Mouse (Mus musculus) CH12.LX (cell line): ENCODE measurements at regions not wholly inside any gene's neighbourhood (a gene's known extent, or its start where the extent isn't known, plus 50 kb on each side); places are given as distances from the start of the nearest gene placed in this dataset.

ENCODE experiments used
- DNase-seq: peaks from one replicate; pipeline ENCODE4 v3.0.0-alpha.2; 2013; ENCODE audit errors: extremely low read depth
- H3K27ac ChIP-seq: 2 replicates; pipeline ENCODE4 v1.5.1; 2012; ENCODE audit warnings: low read depth, mild to moderate bottlenecking, control low read depth, moderate library complexity; ENCODE audit not compliant: insufficient read depth
- H3K27me3 ChIP-seq: replicated peaks from 2 replicates; pipeline ENCODE3; 2012; ENCODE audit warnings: inconsistent platforms
- H3K36me3 ChIP-seq, 2 experiments: replicated peaks in 1 of 2; 2 replicates each; pipeline versions ENCODE3 to v1.6.1; 2012; ENCODE audit warnings: inconsistent platforms in 1 of 2, low read length in 1 of 2, mild to moderate bottlenecking in 1 of 2, mixed read lengths in 1 of 2, moderate library complexity in 1 of 2; ENCODE audit not compliant: control insufficient read depth in 1 of 2, insufficient read depth in 1 of 2
- H3K4me1 ChIP-seq, 2 experiments: 2 replicates each; pipeline ENCODE4 v1.6.1; 2012; ENCODE audit warnings: inconsistent platforms in 1 of 2, moderate library complexity in 1 of 2; ENCODE audit not compliant: insufficient read depth in 2 of 2, control insufficient read depth in 1 of 2
- H3K4me2 ChIP-seq: 2 replicates; pipeline ENCODE4 v1.6.1; 2012; ENCODE audit warnings: low read depth, mild to moderate bottlenecking, control low read depth; ENCODE audit not compliant: poor library complexity, insufficient read depth, severe bottlenecking
- H3K4me3 ChIP-seq, 3 experiments: fragments of 150-350 bp in 1 of 3; sonication (generic) in 1 of 3; replicated peaks in 1 of 3; 2 replicates each; pipeline versions ENCODE3 to v1.5.1; 2011 to 2012; ENCODE audit warnings: low read depth in 2 of 3, low read length in 2 of 3, mild to moderate bottlenecking in 2 of 3, moderate library complexity in 2 of 3, control low read depth in 1 of 3, improper control_type of control experiment in 1 of 3, inconsistent platforms in 1 of 3, mixed read lengths in 1 of 3; ENCODE audit not compliant: poor library complexity in 1 of 3
- H3K79me2 ChIP-seq: replicated peaks from 2 replicates; pipeline ENCODE4 v1.6.1; 2012; ENCODE audit warnings: mild to moderate bottlenecking, moderate library complexity; ENCODE audit not compliant: control insufficient read depth, poor library complexity, insufficient read depth, severe bottlenecking; ENCODE audit errors: extremely low read depth
- H3K9ac ChIP-seq: 2 replicates; pipeline ENCODE4 v1.6.1; 2012; ENCODE audit warnings: low read depth, mild to moderate bottlenecking, control low read depth, moderate library complexity; ENCODE audit not compliant: insufficient read depth
- H3K9me3 ChIP-seq: replicated peaks from 2 replicates; pipeline ENCODE3; 2012; ENCODE audit warnings: low read length, inconsistent platforms, mixed read lengths
- CTCF ChIP-seq, 2 experiments: IDR thresholded peaks in 1 of 2; conservative IDR thresholded peaks in 1 of 2; 2 replicates each; pipeline ENCODE4 v1.5.1; 2011 to 2012; ENCODE audit warnings: low read depth in 2 of 2, low read length in 2 of 2, improper control_type of control experiment in 1 of 2, inconsistent platforms in 1 of 2, mild to moderate bottlenecking in 1 of 2, moderate library complexity in 1 of 2
- E2F4 ChIP-seq: IDR thresholded peaks from 2 replicates; pipeline ENCODE4 v1.6.1; 2011; ENCODE audit warnings: low read depth, low read length, improper control_type of control experiment; ENCODE audit not compliant: insufficient replicate concordance
- EP300 ChIP-seq: IDR thresholded peaks from 2 replicates; pipeline ENCODE4 v1.6.1; 2011; ENCODE audit warnings: low read length, improper control_type of control experiment
- GABPA ChIP-seq: IDR thresholded peaks from 2 replicates; pipeline ENCODE4 v1.6.1; 2012; ENCODE audit warnings: low read depth, low read length, improper control_type of control experiment, inconsistent platforms; ENCODE audit not compliant: insufficient replicate concordance
- HCFC1 ChIP-seq: IDR thresholded peaks from 2 replicates; pipeline ENCODE4 v1.6.1; 2012; ENCODE audit warnings: low read depth, mild to moderate bottlenecking, inconsistent platforms, low read length, improper control_type of control experiment
- IRF4 ChIP-seq: IDR thresholded peaks from 2 replicates; pipeline ENCODE4 v1.6.1; 2014; ENCODE audit warnings: low read depth, mild to moderate bottlenecking, inconsistent platforms, low read length, improper control_type of control experiment
- JUN ChIP-seq: IDR thresholded peaks from 2 replicates; pipeline ENCODE4 v1.6.1; 2011; ENCODE audit warnings: low read depth, mild to moderate bottlenecking, low read length, improper control_type of control experiment, moderate library complexity; ENCODE audit not compliant: insufficient read depth
- JUND ChIP-seq: conservative IDR thresholded peaks from 2 replicates; pipeline ENCODE4 v1.6.1; 2011; ENCODE audit warnings: low read depth, low read length, improper control_type of control experiment
- MAFK ChIP-seq: IDR thresholded peaks from 2 replicates; pipeline ENCODE4 v1.6.1; 2011; ENCODE audit warnings: low read length, improper control_type of control experiment; ENCODE audit not compliant: insufficient replicate concordance
- MEF2A ChIP-seq: IDR thresholded peaks from 2 replicates; pipeline ENCODE4 v1.6.1; 2014; ENCODE audit warnings: low read depth, mild to moderate bottlenecking, inconsistent platforms, low read length, improper control_type of control experiment, borderline replicate concordance
- MYC ChIP-seq: IDR thresholded peaks from 2 replicates; pipeline ENCODE4 v1.6.1; 2011; ENCODE audit warnings: low read depth, mild to moderate bottlenecking, improper control_type of control experiment, low read length
- NELFE ChIP-seq: IDR thresholded peaks from 2 replicates; pipeline ENCODE4 v1.6.1; 2011; ENCODE audit warnings: low read depth, low read length, improper control_type of control experiment
- NRF1 ChIP-seq: IDR thresholded peaks from 2 replicates; pipeline ENCODE4 v1.6.1; 2014; ENCODE audit warnings: low read depth, mild to moderate bottlenecking, inconsistent platforms, low read length, improper control_type of control experiment, moderate library complexity
- POLR2A ChIP-seq: IDR thresholded peaks from 2 replicates; pipeline ENCODE4 v1.6.1; 2011; ENCODE audit warnings: low read depth, mild to moderate bottlenecking, improper control_type of control experiment, low read length
- POLR2AphosphoS2 ChIP-seq: IDR thresholded peaks from 2 replicates; pipeline ENCODE4 v1.6.1; 2011; ENCODE audit warnings: low read depth, low read length, improper control_type of control experiment
- RAD21 ChIP-seq: IDR thresholded peaks from 2 replicates; pipeline ENCODE4 v1.6.1; 2011; ENCODE audit warnings: low read depth, mild to moderate bottlenecking, low read length, improper control_type of control experiment, moderate library complexity
- RCOR1 ChIP-seq: conservative IDR thresholded peaks from 2 replicates; pipeline ENCODE4 v1.6.1; 2012; ENCODE audit warnings: low read depth, mild to moderate bottlenecking, inconsistent platforms, low read length, improper control_type of control experiment
- SMC3 ChIP-seq: IDR thresholded peaks from 2 replicates; pipeline ENCODE4 v1.6.1; 2011; ENCODE audit warnings: low read depth, low read length, improper control_type of control experiment
- TBP ChIP-seq: conservative IDR thresholded peaks from 2 replicates; pipeline ENCODE4 v1.6.1; 2011; ENCODE audit warnings: low read depth, low read length, improper control_type of control experiment
- UBTF ChIP-seq: IDR thresholded peaks from 2 replicates; pipeline ENCODE4 v1.6.1; 2012; ENCODE audit warnings: low read depth, mild to moderate bottlenecking, inconsistent platforms, low read length, improper control_type of control experiment, moderate library complexity
- USF1 ChIP-seq: IDR thresholded peaks from 2 replicates; pipeline ENCODE4 v1.6.1; 2014; ENCODE audit warnings: low read depth, mild to moderate bottlenecking, inconsistent platforms, low read length, improper control_type of control experiment
- dilution Hi-C: fragments of 300-500 bp; cut with MboI; formaldehyde crosslinking; loops from 2 replicates; pipeline ENCODE4 v1.14.3; 2020; ENCODE audit warnings: low sequenced_read_pairs; ENCODE audit not compliant: extremely low pct_unique_long_range_greater_than_20kb, extremely low pct_ligation_motif_present
- in situ Hi-C: fragments of 300-500 bp; cut with MboI; formaldehyde crosslinking; loops from 3 replicates; pipeline ENCODE4 v1.14.3; 2019; ENCODE audit warnings: low sequenced_read_pairs, low pct_ligation_motif_present, low pct_unique_long_range_greater_than_20kb, mixed read lengths

GRCm38 (mm10) chr3:157754826-157755225 lies 170.1 kb downstream of the Cth start:
- in situ Hi-C loops, result no loop called here
- Histone ChIP-seq H3K27me3 (no peaks in the 10 kb centered on the region), H3K9ac (no peak overlapping the region), H3K4me1 (peaks cover 2 to 19% of the 10 kb centered on the region in 2 experiments; a peak in 2 of 4 replicates), H3K79me2 (no peaks in the 10 kb centered on the region), H3K27ac (no peak overlapping the region), H3K4me3 (no peak overlapping the region), H3K36me3 (no peaks in the 10 kb centered on the region), H3K4me2 (no peak overlapping the region), H3K9me3 (no peaks in the 10 kb centered on the region)
- TF ChIP-seq RCOR1 (no peak), EP300 (no peak), MEF2A (no peak), MYC (no peak), CTCF (conservative IDR thresholded peaks at IDR 0.05 in 1 of 2, IDR thresholded peaks at IDR 0.05 in 1 of 2; ENCODE audit: low read depth in 2 of 2, low read length in 2 of 2) (no peak), E2F4 (no peak), TBP (no peak), RAD21 (no peak), UBTF (no peak), JUN (no peak), GABPA (no peak), POLR2AphosphoS2 (no peak), IRF4 (no peak), NRF1 (no peak), JUND (no peak), USF1 (no peak), POLR2A (no peak)
- dilution Hi-C loops, result no loop called here
- no peak for DNase-seq

GRCm38 (mm10) chr3:157750266-157750665 lies 174.6 kb downstream of the Cth start:
- in situ Hi-C loops, result no loop called here
- no peaks in the 10 kb centered on the region for H3K36me3 ChIP-seq
- dilution Hi-C loops, result no loop called here

More at GRCm38 (mm10) chr3:157750266-157750665, 174.6 kb downstream of the Cth start:
- H3K4me3 ChIP-seq, result no peak overlapping the region
- no peak overlapping the region for H3K27ac ChIP-seq
- no peak overlapping the region for H3K4me2 ChIP-seq
- no peaks in the 10 kb centered on the region for H3K27me3 ChIP-seq
- no peak overlapping the region for H3K9ac ChIP-seq
- DNase-seq, result no peak
- H3K79me2 ChIP-seq, result no peaks in the 10 kb centered on the region
- no peaks in the 10 kb centered on the region for H3K9me3 ChIP-seq
- TF ChIP-seq SMC3 (no peak), HCFC1 (no peak), USF1 (no peak), IRF4 (no peak), MAFK (no peak), RAD21 (no peak), POLR2A (no peak), CTCF (conservative IDR thresholded peaks at IDR 0.05 in 1 of 2, IDR thresholded peaks at IDR 0.05 in 1 of 2; ENCODE audit: low read depth in 2 of 2, low read length in 2 of 2) (no peak), NELFE (no peak), NRF1 (no peak), MYC (no peak)
- H3K4me1 ChIP-seq, result peaks cover 8 to 28% of the 10 kb centered on the region in 2 experiments; a peak in 3 of 4 replicates
